Mouse (Mus musculus) bone marrow, adult 2 months (tissue): ENCODE data around the gene Srd5a2. TPM values are rescaled to one million over a fixed set of nuclear protein-coding genes. Genes with fewer than 3 reads are reported as not detected.

Experiments used
- H3K27ac ChIP-seq: fragments of 200-500 bp; 2 replicates; pipeline ENCODE4 v1.5.1; 2012; ENCODE audit warnings: low read depth, mild to moderate bottlenecking, control low read depth, inconsistent platforms, low read length; ENCODE audit not compliant: control insufficient read depth, poor library complexity, insufficient read depth
- H3K4me1 ChIP-seq: fragments of 200-500 bp; 2 replicates; pipeline ENCODE4 v1.6.1; 2011; ENCODE audit warnings: low read length; ENCODE audit not compliant: control insufficient read depth, insufficient read depth
- H3K4me3 ChIP-seq: fragments of 200-500 bp; replicated peaks from 2 replicates; pipeline ENCODE3; 2011; ENCODE audit warnings: mild to moderate bottlenecking, low read depth, low read length, control low read depth; ENCODE audit not compliant: control insufficient read depth
- CTCF ChIP-seq: fragments of 200-500 bp; IDR thresholded peaks from 2 replicates; pipeline ENCODE4 v1.5.1; 2011; ENCODE audit warnings: low read length, control low read depth; ENCODE audit not compliant: control insufficient read depth, insufficient read depth
- POLR2A ChIP-seq: fragments of 200-500 bp; IDR thresholded peaks from 2 replicates; pipeline ENCODE4 v1.6.1; 2011; ENCODE audit warnings: low read depth, mild to moderate bottlenecking, control low read depth, low read length, borderline replicate concordance; ENCODE audit not compliant: control insufficient read depth
- WGBS: fragments of 180-500 bp; shearing (Covaris S2); methylation state at CpG from one replicate; pipeline ENCODE4 v1.1.7; 2018; 5-methylcytosine and 5-hydroxymethylcytosine counted together
- polyA plus RNA-seq: library from polyadenylated mRNA; stranded (reverse); fragments of >200 nt; gene quantifications from 2 replicates; pipeline ENCODE4 v1.2.4, GENCODE M21; 2011; ENCODE audit warnings: low replicate concordance; ENCODE audit not compliant: missing spikeins, insufficient read depth, insufficient read length

Gene Srd5a2
- polyA plus RNA-seq, 1 experiment, result not detected

- H3K4me3 ChIP-seq, result no peak overlapping the region
- no peak overlapping the region for H3K27ac ChIP-seq
- TF ChIP-seq POLR2A, result no peak
- TF ChIP-seq CTCF, result no peak
- WGBS, result 85% methylated on average over 2 of the region's 2 CpGs
- no peaks in the 10 kb centered on the region for H3K4me1 ChIP-seq
Measured at GRCm38 (mm10) chr17:74002396-74002795, 45.3 kb downstream of the Srd5a2 start.

GRCm38 (mm10) chr17:73995907-73996645, 51.6 kb downstream of the Srd5a2 start:
- Histone ChIP-seq H3K4me3 (no peak overlapping the region), H3K4me1 (no peaks in the 10 kb centered on the region), H3K27ac (no peak overlapping the region)
- 82% methylated on average over 13 of the region's 13 CpGs for WGBS
- TF ChIP-seq CTCF (no peak), POLR2A (no peak)

- 74% methylated on average over 4 of the region's 4 CpGs for WGBS
- H3K4me1 ChIP-seq, result no peaks in the 10 kb centered on the region
Measured at GRCm38 (mm10) chr17:73991264-73991663, 56.5 kb downstream of the Srd5a2 start.

GRCm38 (mm10) chr17:73986571-73986970, 61.1 kb downstream of the Srd5a2 start:
- Histone ChIP-seq H3K27ac (no peak overlapping the region), H3K4me1 (no peaks in the 10 kb centered on the region), H3K4me3 (no peak overlapping the region)
- no peak for TF ChIP-seq CTCF
- WGBS, result 68% methylated on average over 2 of the region's 2 CpGs

More at GRCm38 (mm10) chr17:73991264-73991663, 56.5 kb downstream of the Srd5a2 start:
- H3K27ac ChIP-seq, result no peak overlapping the region
- no peak for TF ChIP-seq POLR2A
- TF ChIP-seq CTCF, result no peak
- no peak overlapping the region for H3K4me3 ChIP-seq

- WGBS, result 77% methylated on average over 4 of the region's 4 CpGs
- TF ChIP-seq POLR2A, result no peak
- no peak for TF ChIP-seq CTCF
- Histone ChIP-seq H3K4me3 (no peak overlapping the region), H3K27ac (no peak overlapping the region), H3K4me1 (no peaks in the 10 kb centered on the region)
Measured at GRCm38 (mm10) chr17:73985936-73986335, 61.8 kb downstream of the Srd5a2 start.

- H3K4me3 ChIP-seq, result no peak overlapping the region
- 40% methylated on average over 4 of the region's 4 CpGs for WGBS
- no peaks in the 10 kb centered on the region for H3K4me1 ChIP-seq
- no peak overlapping the region for H3K27ac ChIP-seq
- TF ChIP-seq POLR2A, result no peak
- TF ChIP-seq CTCF, result no peak
Measured at GRCm38 (mm10) chr17:73984508-73984907, 63.2 kb downstream of the Srd5a2 start.

GRCm38 (mm10) chr17:73982871-73983270, 64.8 kb downstream of the Srd5a2 start:
- no peak overlapping the region for H3K27ac ChIP-seq
- WGBS, result 66% methylated on average over 1 of the region's 1 CpGs
- no peaks in the 10 kb centered on the region for H3K4me1 ChIP-seq
- TF ChIP-seq CTCF (no peak), POLR2A (no peak)
- H3K4me3 ChIP-seq, result no peak overlapping the region

GRCm38 (mm10) chr17:73976066-73976465, 71.7 kb downstream of the Srd5a2 start:
- H3K27ac ChIP-seq, result no peak overlapping the region
- no peaks in the 10 kb centered on the region; the same call in 1 of the 2 replicates for H3K4me1 ChIP-seq
- no peak overlapping the region for H3K4me3 ChIP-seq
- TF ChIP-seq CTCF (no peak), POLR2A (no peak)

- H3K4me3 ChIP-seq, result no peak overlapping the region
- TF ChIP-seq CTCF (no peak), POLR2A (no peak)
- no peaks in the 10 kb centered on the region; the same call in 1 of the 2 replicates for H3K4me1 ChIP-seq
- WGBS, result 82% methylated on average over 11 of the region's 11 CpGs
- no peak overlapping the region for H3K27ac ChIP-seq
Measured at GRCm38 (mm10) chr17:73972648-73973047, 75.1 kb downstream of the Srd5a2 start.
